Mouse (Mus musculus) CH12.LX (cell line): ENCODE data around the gene Olfr1260.

Experiments used
- EP300 ChIP-seq: IDR thresholded peaks from 2 replicates; pipeline ENCODE4 v1.6.1; 2011; ENCODE audit warnings: low read length, improper control_type of control experiment
- HCFC1 ChIP-seq: IDR thresholded peaks from 2 replicates; pipeline ENCODE4 v1.6.1; 2012; ENCODE audit warnings: low read depth, mild to moderate bottlenecking, inconsistent platforms, low read length, improper control_type of control experiment
- NELFE ChIP-seq: IDR thresholded peaks from 2 replicates; pipeline ENCODE4 v1.6.1; 2011; ENCODE audit warnings: low read depth, low read length, improper control_type of control experiment
- POLR2A ChIP-seq: IDR thresholded peaks from 2 replicates; pipeline ENCODE4 v1.6.1; 2011; ENCODE audit warnings: low read depth, mild to moderate bottlenecking, improper control_type of control experiment, low read length

DNA sequence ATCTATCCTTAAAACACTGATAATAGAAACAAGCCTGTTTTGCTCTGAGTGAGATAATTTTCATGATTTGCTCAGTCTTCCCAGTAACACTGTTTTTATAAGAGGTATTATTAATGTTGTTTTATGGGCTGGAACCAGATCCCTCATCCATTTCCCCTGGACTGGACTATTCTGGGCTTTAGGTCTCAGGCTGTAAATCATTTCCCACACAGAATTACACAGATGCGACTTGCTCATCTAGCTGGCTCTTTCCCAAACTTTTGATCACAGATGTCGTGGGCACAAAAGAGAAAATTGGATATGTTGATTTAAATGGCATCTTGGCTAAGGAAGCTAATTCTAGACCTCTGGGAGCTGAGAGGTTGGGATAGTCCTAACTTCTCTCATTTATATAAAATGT lies at the start of gene Olfr1260:
- TF ChIP-seq POLR2A, result no peak
- TF ChIP-seq EP300, result no peak
- no peak for TF ChIP-seq HCFC1
- no peak for TF ChIP-seq NELFE
